Mouse (Mus musculus) E14TG2a.4 (cell line): Measurements from ENCODE around the gene A830018L16Rik.

ENCODE experiments used
- CTCF ChIP-seq: conservative IDR thresholded peaks from 2 replicates; pipeline ENCODE4 v1.5.1; 2014; ENCODE audit warnings: low read length
- POU5F1 ChIP-seq: IDR thresholded peaks from 2 replicates; pipeline ENCODE4 v1.6.1; 2014; ENCODE audit warnings: low read length, borderline replicate concordance

DNA sequence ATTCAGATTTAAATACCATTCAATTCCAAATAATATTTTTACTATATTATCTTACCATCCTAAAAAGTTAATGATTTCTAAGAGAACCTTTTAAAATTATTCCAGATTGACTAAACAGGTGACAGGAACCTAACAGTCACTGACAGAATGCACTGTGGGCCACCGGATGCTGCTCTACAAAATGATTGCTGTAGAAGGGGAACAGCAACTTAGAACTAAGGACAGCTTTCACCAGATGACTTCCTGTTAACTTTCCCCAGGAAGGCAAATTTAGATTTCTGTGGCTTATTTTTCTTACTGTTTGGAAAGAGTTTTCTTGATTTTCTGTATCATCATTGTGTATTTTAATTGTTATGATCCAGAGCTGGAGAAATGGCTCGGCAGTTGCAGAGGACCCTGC, 156.4 kb downstream of the A830018L16Rik start:
- TF ChIP-seq CTCF: no peak
- TF ChIP-seq POU5F1: no peak
